Mouse (Mus musculus) right cerebral cortex, postnatal 4 days (tissue): Measurements from ENCODE around the gene Usp30.

Experiments used
- DNase-seq: peaks from one replicate; pipeline ENCODE4 v3.0.0-alpha.2; 2022

The Usp30 gene

GRCm38 (mm10) chr5:114162106-114162815 lies 97.0 kb downstream of the Usp30 start:
- DNase-seq, result no peak

- DNase-seq, result no peak
These were observed 97.9 kb downstream of the Usp30 start for GRCm38 (mm10) chr5:114163117-114163696.

DNA sequence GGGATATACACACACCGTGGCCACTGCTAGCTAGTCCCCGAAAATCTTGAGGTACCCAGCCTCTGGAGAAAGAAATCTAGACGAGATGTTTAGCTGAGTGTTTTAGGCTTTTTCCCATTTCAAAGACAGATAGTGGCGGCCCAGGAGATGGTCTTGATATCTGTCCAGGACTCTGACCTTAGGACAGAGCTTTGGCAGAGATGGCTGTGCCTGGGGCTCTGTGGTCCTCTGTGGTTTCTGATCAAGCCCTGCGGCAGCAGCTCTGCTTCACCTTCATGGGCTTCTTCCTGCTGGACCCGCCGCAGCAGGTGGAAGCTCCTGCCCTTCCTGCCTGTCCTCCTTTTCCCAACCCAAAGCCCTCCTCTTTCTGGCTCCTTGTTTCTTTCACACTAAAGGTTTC lies 105.1 kb downstream of the Usp30 start:
- no peak for DNase-seq

- no peak for DNase-seq
These were observed 107.7 kb downstream of the Usp30 start for GRCm38 (mm10) chr5:114172936-114173335.

GRCm38 (mm10) chr5:114173458-114173857 lies 108.2 kb downstream of the Usp30 start:
- no peak for DNase-seq

- DNase-seq, result no peak
These were observed 108.8 kb downstream of the Usp30 start for GRCm38 (mm10) chr5:114173877-114174581.
